Mouse (Mus musculus): Measurements from ENCODE around the gene Auh. TPM values are rescaled to one million over a fixed set of nuclear protein-coding genes. Genes with fewer than 3 reads are reported as not detected.

Gene Auh
- polyA plus RNA-seq, 1 experiment from 2014 or later: 34.8 TPM

- no peak for TF ChIP-seq CTCF (IDR thresholded peaks at IDR 0.05; ENCODE audit: low read depth)
- H3K36me3 ChIP-seq (ENCODE audit: insufficient read depth): no peaks in the 10 kb centered on the region
- peak overlapping the region; percentile 67 for H3K4me2 ChIP-seq
- ATAC-seq (ENCODE audit: insufficient read depth) (no peak), DNase-seq (no peak)
- no peaks in the 10 kb centered on the region for H3K4me1 ChIP-seq (ENCODE audit: insufficient read depth)
- H3K4me3 ChIP-seq (ENCODE audit: low read depth, low read length): peak overlapping the region; percentile 82
- H3K27ac ChIP-seq (ENCODE audit: low read depth): no peak overlapping the region
- H3K27me3 ChIP-seq (ENCODE audit: insufficient read depth, low read length): no peaks in the 10 kb centered on the region
- 56% methylated on average over 9 of the region's 9 CpGs for WGBS
- peak overlapping the region; percentile 78; the same call in 1 of the 2 replicates for H3K9ac ChIP-seq
- H3K9me3 ChIP-seq (ENCODE audit: low read depth, low read length): no peaks in the 10 kb centered on the region
Measured at GRCm38 (mm10) chr13:52928392-52928791, 1.1 kb downstream of the Auh start.

- H3K9ac ChIP-seq: no peak overlapping the region
- H3K27me3 ChIP-seq (ENCODE audit: insufficient read depth, low read length): no peaks in the 10 kb centered on the region
- DNase-seq: no peak
- no peak overlapping the region for H3K4me3 ChIP-seq (ENCODE audit: low read depth, low read length)
- H3K4me2 ChIP-seq: no peak overlapping the region
- 75% methylated on average over 5 of the region's 5 CpGs for WGBS
- H3K27ac ChIP-seq (ENCODE audit: low read depth): no peak overlapping the region
- no peak for ATAC-seq (ENCODE audit: insufficient read depth)
- no peaks in the 10 kb centered on the region for H3K9me3 ChIP-seq (ENCODE audit: low read depth, low read length)
- no peaks in the 10 kb centered on the region for H3K4me1 ChIP-seq (ENCODE audit: insufficient read depth)
- no peaks in the 10 kb centered on the region for H3K36me3 ChIP-seq (ENCODE audit: insufficient read depth)
- TF ChIP-seq CTCF (IDR thresholded peaks at IDR 0.05; ENCODE audit: low read depth): no peak
Measured at GRCm38 (mm10) chr13:52924457-52924856, 5.0 kb downstream of the Auh start.

DNA sequence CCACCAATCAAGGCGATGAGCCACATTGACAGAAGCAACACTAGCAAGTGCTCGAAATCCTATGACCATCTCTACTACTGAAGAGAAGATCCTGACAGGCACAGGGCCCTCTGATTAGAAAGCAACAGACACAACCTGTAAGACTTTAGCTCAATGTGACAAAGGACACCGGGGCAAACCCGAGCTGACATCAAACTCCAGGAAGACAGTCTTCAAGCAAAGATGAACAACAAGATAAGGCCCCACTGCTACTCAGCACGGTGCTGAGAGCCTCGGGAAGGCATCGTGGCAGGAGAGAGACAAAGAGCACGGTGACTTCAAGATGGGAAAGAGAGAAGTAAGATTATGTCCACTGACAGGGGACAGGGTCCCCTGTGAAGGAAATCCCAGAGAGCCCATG, 7.5 kb downstream of the Auh start:
- WGBS: 57% methylated on average over 8 of the region's 8 CpGs
- TF ChIP-seq CTCF (IDR thresholded peaks at IDR 0.05; ENCODE audit: low read depth): no peak

GRCm38 (mm10) chr13:52921065-52921825, 8.2 kb downstream of the Auh start:
- TF ChIP-seq CTCF (IDR thresholded peaks at IDR 0.05; ENCODE audit: low read depth): no peak
- H3K36me3 ChIP-seq (ENCODE audit: insufficient read depth): no peaks in the 10 kb centered on the region
- no peaks in the 10 kb centered on the region for H3K9me3 ChIP-seq (ENCODE audit: low read depth, low read length)
- no peak overlapping the region for H3K4me2 ChIP-seq
- H3K9ac ChIP-seq: no peak overlapping the region
- WGBS: 67% methylated on average over 7 of the region's 7 CpGs
- no peak for ATAC-seq (ENCODE audit: insufficient read depth)
- H3K4me3 ChIP-seq (ENCODE audit: low read depth, low read length): no peak overlapping the region
- H3K4me1 ChIP-seq (ENCODE audit: insufficient read depth): no peaks in the 10 kb centered on the region
- H3K27me3 ChIP-seq (ENCODE audit: insufficient read depth, low read length): no peaks in the 10 kb centered on the region
- no peak for DNase-seq
- no peak overlapping the region for H3K27ac ChIP-seq (ENCODE audit: low read depth)

More for the DNA sequence above, 7.5 kb downstream of the Auh start:
- H3K4me2 ChIP-seq: no peak overlapping the region
- no peaks in the 10 kb centered on the region for H3K9me3 ChIP-seq (ENCODE audit: low read depth, low read length)
- H3K36me3 ChIP-seq (ENCODE audit: insufficient read depth): no peaks in the 10 kb centered on the region
- H3K4me3 ChIP-seq (ENCODE audit: low read depth, low read length): no peak overlapping the region
- no peak overlapping the region for H3K9ac ChIP-seq
- no peaks in the 10 kb centered on the region for H3K4me1 ChIP-seq (ENCODE audit: insufficient read depth)
- ATAC-seq (ENCODE audit: insufficient read depth): no peak
- DNase-seq: no peak
- no peaks in the 10 kb centered on the region for H3K27me3 ChIP-seq (ENCODE audit: insufficient read depth, low read length)
- H3K27ac ChIP-seq (ENCODE audit: low read depth): no peak overlapping the region

DNA sequence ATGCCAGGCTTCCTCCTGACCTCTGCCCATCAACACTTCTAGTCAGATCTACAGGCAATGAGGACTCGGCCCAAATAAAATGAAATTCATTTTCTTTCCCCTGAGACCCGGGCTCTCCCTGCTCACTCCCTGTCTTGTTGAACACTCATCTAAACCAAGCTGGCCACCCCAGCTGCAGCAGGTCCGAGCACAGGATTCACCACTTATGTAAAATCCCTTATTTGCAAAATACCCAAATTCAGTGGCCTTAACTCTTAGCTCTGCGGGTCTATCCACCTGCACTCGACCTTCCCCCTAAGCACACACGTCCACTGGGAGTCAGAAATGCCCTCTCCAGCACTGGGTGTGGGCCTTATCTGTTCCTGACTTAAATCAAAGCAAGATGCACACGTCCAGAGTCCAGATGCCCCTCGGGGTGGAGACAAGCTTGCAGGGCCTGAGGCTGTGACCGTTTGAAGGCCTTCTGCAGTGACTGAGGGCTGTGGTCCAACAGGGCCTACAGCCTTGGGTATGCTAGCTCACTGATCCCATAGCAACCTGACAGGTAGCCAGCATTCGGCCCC, 9.6 kb downstream of the Auh start:
- no peak for DNase-seq
- Histone ChIP-seq H3K4me2 (no peak overlapping the region), H3K9ac (no peak overlapping the region), H3K36me3 (ENCODE audit: insufficient read depth) (no peaks in the 10 kb centered on the region), H3K9me3 (ENCODE audit: low read depth, low read length) (no peaks in the 10 kb centered on the region), H3K27ac (ENCODE audit: low read depth) (no peak overlapping the region), H3K27me3 (ENCODE audit: insufficient read depth, low read length) (no peaks in the 10 kb centered on the region), H3K4me3 (ENCODE audit: low read depth, low read length) (no peak overlapping the region), H3K4me1 (ENCODE audit: insufficient read depth) (no peaks in the 10 kb centered on the region)
- no peak for ATAC-seq (ENCODE audit: insufficient read depth)
- no peak for TF ChIP-seq CTCF (IDR thresholded peaks at IDR 0.05; ENCODE audit: low read depth)
- WGBS: 66% methylated on average over 10 of the region's 10 CpGs

DNA sequence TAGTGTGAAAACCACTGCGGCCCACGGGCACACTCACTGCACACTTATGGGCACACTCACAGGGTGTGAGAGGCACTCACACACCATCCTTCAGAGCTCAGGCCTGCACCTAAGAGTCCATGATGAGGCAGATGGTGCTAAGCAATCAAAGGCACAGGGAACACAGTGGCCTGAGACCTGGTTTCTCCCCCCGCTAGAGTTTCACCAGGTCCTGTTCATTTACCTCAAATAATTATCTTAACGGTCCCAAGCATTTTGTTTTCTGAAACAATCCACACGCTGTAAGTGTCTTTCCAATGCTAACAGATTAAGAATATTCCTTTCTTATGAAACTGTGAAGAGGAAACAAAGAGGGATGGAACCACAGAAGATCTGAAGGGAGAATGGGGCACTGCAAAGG, 11.1 kb downstream of the Auh start:
- Histone ChIP-seq H3K27ac (ENCODE audit: low read depth) (no peak overlapping the region), H3K4me1 (ENCODE audit: insufficient read depth) (no peaks in the 10 kb centered on the region), H3K36me3 (ENCODE audit: insufficient read depth) (no peaks in the 10 kb centered on the region), H3K4me2 (no peak overlapping the region), H3K9ac (no peak overlapping the region), H3K4me3 (ENCODE audit: low read depth, low read length) (no peak overlapping the region), H3K27me3 (ENCODE audit: insufficient read depth, low read length) (no peaks in the 10 kb centered on the region), H3K9me3 (ENCODE audit: low read depth, low read length) (no peaks in the 10 kb centered on the region)
- TF ChIP-seq CTCF (IDR thresholded peaks at IDR 0.05; ENCODE audit: low read depth): no peak
- no peak for ATAC-seq (ENCODE audit: insufficient read depth)
- no peak for DNase-seq
- 88% methylated on average over 5 of the region's 5 CpGs for WGBS

- no peak for ATAC-seq (ENCODE audit: insufficient read depth)
- H3K4me3 ChIP-seq (ENCODE audit: low read depth, low read length): no peak overlapping the region
- 0 out of 2 replicates have a peak overlapping the region, but pooled peaks have one; percentile 38 for H3K27ac ChIP-seq (ENCODE audit: low read depth)
- DNase-seq: peak; percentile 48
- no peak overlapping the region for H3K4me2 ChIP-seq
- 42% methylated on average over 19 of the region's 19 CpGs for whole genome bisulfite sequencing
- no peaks in the 10 kb centered on the region for H3K4me1 ChIP-seq (ENCODE audit: insufficient read depth)
- H3K9ac ChIP-seq: no peak overlapping the region
- no peaks in the 10 kb centered on the region for H3K9me3 ChIP-seq (ENCODE audit: low read depth, low read length)
- no peak for TF ChIP-seq CTCF (IDR thresholded peaks at IDR 0.05; ENCODE audit: low read depth)
- H3K27me3 ChIP-seq (ENCODE audit: insufficient read depth, low read length): no peaks in the 10 kb centered on the region
- peaks cover 6% of the 10 kb centered on the region; the same call in 1 of the 2 replicates for H3K36me3 ChIP-seq (ENCODE audit: insufficient read depth)
Measured at GRCm38 (mm10) chr13:52914591-52915110, 14.8 kb downstream of the Auh start.
